Mouse (Mus musculus): Measurements from ENCODE around the gene Utp4.
"Not testable (repeated sequence)": the region's sequence is repeated elsewhere in the genome, so short reads cannot be mapped to it uniquely, and the experiment has no call there.

Gene Utp4

GRCm38 (mm10) chr8:106893481-106894156 is at the start of gene Utp4:
Utp4 (plus strand) TSS chr8:106893636.
- peak; percentile 95 for DNase-seq (ENCODE audit: low read depth, low spot score)

DNA sequence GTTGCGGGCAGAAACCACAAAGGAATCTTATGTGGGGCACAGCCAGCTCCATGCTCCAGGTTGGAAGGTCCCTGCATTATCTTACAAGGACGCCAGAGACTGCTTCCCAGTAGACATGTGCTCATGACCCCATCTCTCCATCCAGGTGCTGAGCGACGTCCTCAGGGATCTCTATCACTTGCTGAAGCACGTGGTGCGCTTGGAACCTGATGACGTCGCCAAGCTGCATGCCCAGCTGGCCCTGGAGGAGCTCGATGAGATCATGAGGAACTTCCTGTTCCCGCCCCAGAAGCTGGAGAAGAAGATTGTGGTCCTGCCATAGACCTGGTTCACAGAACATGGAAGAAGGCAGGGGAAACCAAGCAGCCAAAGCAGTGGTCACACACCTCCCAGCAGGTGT is 43.4 kb upstream of the Utp4 start:
- no peak for DNase-seq (ENCODE audit: low read depth, low spot score)

DNA sequence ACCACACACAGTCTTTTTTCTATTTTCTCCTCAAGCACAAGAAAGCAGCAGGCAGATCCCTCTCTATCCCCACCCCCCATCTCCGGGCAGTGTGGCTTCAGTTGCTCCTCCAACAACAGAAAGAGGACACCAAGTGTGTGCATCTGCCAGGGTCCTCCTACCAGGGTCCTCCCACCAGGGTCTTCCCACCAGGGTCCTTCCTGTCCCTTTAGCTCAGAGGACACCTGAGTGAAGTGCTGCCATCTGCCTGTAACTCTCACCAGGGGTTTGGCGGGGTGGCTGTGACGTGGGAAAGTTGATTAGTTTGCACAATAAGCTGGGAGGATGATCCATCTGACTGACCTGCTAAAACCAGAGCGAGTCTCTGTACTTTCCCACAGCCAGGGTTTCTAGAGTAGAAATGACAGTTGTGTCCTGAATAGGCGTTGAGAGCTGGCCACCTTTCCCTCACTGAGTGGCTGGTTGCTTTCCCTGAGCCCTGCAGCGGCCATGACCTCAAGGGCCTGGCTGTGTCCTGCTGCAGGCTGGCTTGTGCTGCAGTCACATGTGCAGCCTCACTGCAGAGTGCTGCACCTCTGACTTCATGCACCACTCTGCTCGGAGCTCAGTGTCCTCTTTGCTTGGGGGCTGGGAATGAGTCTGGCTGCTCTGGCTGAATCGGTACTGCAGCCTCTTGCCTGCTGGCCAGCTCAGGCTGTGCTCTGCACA is 38.7 kb upstream of the Utp4 start:
- DNase-seq (ENCODE audit: low read depth, low spot score), result no peak

- no peak for DNase-seq (ENCODE audit: low read depth, low spot score)
Observed at GRCm38 (mm10) chr8:106855242-106855562, 38.2 kb upstream of the Utp4 start.

DNA sequence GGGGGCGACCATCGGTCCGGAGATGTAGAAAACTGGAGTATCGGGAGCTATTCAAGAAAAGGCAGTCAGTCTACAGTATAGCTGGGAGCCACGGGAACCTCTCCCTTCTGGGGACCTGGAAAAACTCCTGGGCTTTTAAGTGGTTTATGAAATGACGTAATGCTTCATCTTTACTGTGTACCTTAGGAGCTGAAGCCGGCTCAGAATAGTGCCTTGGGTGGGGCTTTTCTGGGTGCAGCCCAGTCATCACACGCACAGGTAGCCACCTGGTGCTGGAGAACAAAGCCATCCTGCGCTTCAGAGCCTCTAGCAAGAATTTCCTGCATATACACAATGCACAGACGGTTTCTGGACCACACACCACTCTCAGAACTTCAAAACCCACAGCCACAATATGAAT is 30.6 kb upstream of the Utp4 start:
- DNase-seq (ENCODE audit: low read depth, low spot score), result no peak

- DNase-seq (ENCODE audit: low read depth, low spot score), result no peak
Observed at GRCm38 (mm10) chr8:106865354-106865753, 28.1 kb upstream of the Utp4 start.

GRCm38 (mm10) chr8:106870051-106870450 is 23.4 kb upstream of the Utp4 start, which contains the start of gene Has3:
Has3 (plus strand) TSS chr8:106870242.
- no peak for DNase-seq (ENCODE audit: low read depth, low spot score)

- peak; percentile 33 for DNase-seq (ENCODE audit: low read depth, low spot score)
Observed at GRCm38 (mm10) chr8:106870537-106871327, 22.7 kb upstream of the Utp4 start.

GRCm38 (mm10) chr8:106871328-106871926 is 22.0 kb upstream of the Utp4 start:
- no peak for DNase-seq (ENCODE audit: low read depth, low spot score)

- no peak for DNase-seq (ENCODE audit: low read depth, low spot score)
Observed at GRCm38 (mm10) chr8:106871931-106872371, 21.5 kb upstream of the Utp4 start.

GRCm38 (mm10) chr8:106872454-106873034 is 20.9 kb upstream of the Utp4 start:
- DNase-seq (ENCODE audit: low read depth, low spot score), result no peak

- DNase-seq (ENCODE audit: low read depth, low spot score), result no peak
Observed at GRCm38 (mm10) chr8:106880121-106880707, 13.2 kb upstream of the Utp4 start.

DNA sequence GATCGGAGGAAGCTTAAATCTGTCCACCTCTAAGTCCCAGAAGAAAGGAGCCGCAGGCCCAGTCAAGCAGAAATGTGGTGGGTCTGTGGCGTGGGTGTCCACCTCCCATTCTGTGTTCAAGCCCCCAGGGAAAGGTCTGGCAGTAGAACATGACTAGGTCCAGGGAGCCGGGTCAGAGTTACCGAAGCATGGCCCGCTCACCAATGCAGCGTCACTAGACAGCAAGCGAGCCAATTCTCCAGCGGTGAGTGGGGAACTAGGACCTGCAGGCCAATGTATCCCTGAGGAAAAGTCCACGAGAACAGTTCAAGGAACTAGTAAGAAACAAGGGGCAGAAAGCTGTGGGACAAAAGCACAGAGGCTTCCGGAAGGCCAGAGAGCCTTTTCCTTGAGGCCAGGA is 9.3 kb upstream of the Utp4 start:
- DNase-seq (ENCODE audit: low read depth, low spot score), result not testable (repeated sequence)

GRCm38 (mm10) chr8:106884826-106885400 is 8.5 kb upstream of the Utp4 start:
- DNase-seq (ENCODE audit: low read depth, low spot score), result not testable (repeated sequence)

DNA sequence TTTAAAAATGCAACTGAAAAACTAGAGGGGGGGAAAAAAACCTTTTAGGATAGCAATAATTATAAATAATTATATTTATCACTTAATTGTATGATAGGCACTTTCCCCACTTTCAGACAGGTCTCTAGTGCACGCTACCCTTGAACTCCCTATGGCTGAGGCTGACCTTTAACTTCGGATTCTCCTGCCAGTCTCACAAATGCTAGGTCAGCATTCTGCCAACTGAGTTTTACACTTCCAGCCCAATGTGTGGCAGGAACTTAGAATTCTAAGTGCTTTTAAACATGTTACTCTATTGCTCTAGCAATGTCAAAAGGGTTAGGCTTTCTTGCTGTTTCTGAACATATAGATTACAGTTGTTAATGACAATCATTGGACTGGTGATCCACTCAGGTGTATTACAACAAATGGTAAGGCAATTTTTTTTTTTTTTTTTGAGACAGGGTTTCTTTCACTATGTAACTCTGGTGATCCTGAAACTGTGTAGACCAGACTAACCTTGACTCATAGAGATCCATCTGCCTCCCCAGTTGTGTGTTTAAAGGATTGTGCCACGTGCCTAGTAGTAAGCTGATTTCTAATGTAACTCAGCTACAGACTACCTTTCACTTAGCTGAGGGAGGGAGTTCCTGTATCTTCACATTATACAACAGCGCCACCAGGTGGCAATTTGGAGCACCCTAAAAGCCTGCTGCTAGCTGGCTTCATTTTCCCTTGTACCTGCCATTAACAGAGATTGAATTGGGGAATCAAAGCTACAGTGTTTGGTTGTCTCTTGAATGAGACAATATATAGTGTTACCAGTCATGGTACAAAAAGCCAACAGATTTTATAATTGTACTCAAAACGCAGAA is 5.9 kb upstream of the Utp4 start:
- peak; percentile 92 for DNase-seq (ENCODE audit: low read depth, low spot score)

DNA sequence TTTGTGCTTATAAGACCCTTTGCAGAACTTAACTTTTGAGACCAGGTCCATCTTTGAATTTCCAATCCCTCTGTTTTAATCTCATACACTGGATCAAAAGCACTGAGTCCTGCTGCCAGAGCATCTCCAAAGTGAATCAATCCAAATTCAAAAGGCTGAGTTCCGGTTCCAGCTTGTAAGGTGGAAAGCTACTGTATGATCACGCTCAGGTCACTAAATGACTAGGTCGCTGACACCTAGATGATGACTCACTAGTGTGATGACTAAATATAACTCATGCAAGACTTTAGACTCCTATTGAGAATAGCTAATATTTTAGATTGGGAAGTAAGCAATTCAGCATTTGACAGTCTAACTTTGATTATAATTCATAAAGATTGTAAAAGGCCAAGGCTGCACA is 4.6 kb upstream of the Utp4 start:
- DNase-seq (ENCODE audit: low read depth, low spot score), result peak; percentile 27

DNA sequence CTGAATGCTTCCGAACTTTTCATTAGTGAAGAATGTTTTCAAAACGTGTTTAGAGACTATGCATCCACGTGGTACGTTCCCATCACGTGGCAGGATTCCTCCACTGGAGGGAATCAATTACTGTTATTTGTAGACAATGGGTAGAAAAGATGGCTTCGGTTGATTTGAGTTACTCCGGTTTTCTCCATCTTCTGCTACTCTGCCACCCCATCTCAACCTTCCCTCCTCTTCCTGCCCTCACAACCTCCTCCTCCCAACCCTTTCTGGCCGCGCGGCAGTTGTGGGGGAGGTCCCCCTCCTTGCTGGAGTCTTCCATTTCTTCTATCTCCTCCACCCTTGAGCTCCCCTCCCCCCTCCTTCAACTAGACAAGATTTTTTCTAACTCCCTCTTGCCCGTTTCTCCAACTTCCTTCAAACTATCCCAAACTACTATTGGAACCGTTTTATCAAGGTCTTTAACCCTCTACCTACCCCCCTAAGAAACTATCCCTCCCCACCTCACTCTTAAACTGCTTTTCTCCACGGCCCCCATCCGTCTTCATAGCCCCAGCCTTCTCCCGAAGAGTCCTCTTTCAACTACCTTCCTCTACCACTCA is 1.1 kb upstream of the Utp4 start:
- peak; percentile 59 for DNase-seq (ENCODE audit: low read depth, low spot score)

- no peak for DNase-seq (ENCODE audit: low read depth, low spot score)
Observed at GRCm38 (mm10) chr8:106892806-106893451, 507 bp upstream of the Utp4 start.

DNA sequence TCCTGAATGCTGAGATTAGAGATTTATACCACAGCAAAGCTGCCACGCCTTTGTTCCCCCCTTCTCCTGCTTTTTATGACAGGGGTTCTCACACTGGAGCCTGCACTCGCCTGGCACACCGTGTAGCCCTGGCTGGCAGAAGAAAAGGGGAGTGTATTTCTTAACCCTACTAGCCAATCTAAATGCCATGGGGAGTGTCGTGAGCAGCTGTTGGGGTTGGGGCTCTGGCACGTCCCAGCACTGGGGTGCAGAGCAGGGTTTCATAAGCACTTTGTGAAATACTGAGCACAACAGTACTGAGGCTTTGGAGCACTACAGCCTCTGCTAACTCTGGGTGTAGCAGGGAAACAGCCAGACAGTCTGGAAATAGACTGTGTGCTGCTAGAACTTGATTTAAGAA is 6.0 kb downstream of the Utp4 start:
- no peak for DNase-seq (ENCODE audit: low read depth, low spot score)

Measured in CD4-positive, CD25-positive, alpha-beta regulatory T cell, adult 2 months (primary cell).